28 mouse cellular contexts compared by ENCODE assay signal in the genomic region with DNA sequence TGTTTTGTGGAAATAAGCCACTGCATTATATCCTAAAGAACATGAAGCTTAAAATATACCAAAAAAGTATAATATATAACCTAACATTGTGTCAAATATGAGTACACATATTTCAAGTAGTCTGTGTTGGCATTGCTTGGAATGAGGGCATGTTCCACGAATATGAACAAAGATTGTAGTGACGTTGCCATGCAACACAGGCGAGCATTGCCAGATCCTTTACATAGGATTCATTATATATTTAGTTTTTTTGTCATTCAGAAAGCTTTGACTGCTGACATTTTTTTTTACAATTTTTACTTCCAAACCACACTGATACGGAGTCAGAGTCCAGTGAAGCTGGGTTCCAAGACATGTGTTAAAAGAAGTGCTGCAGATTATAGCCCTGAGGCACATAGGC.
"Had no signal": no experiment of that assay in that cellular context is flagged by ENCODE, and none has a peak within 500 bp of the region (broad histone marks: within the 10 kb centered on the region; RNA-seq: fewer than 3 reads in every experiment).

No protein-coding gene starts in this region.

- H3K4me2 ChIP-seq: heart, embryonic 11.5 days; heart, embryonic 13.5 days; heart, embryonic 15.5 days; hindbrain, embryonic 13.5 days; hindbrain, embryonic 15.5 days; kidney, embryonic 15.5 days; limb, embryonic 12.5 days; liver, embryonic 11.5 days; liver, embryonic 13.5 days had no signal

- H3K4me3 ChIP-seq: heart, adult 2 months; heart, embryonic 13.5 days; heart, embryonic 15.5 days; hindbrain, embryonic 13.5 days; hindbrain, embryonic 15.5 days; kidney, embryonic 15.5 days; left cerebral cortex, adult 2 months; limb, embryonic 10.5 days; limb, embryonic 12.5 days; liver, embryonic 13.5 days had no signal

- DNase-seq: gastrocnemius, postnatal 14 days; gastrocnemius, postnatal 36 days; heart, adult 11 months; heart, adult 2 months; heart, postnatal 14 days; heart, postnatal 36 days; kidney, adult 11 months; kidney, adult 2 months; kidney, adult 9 months; kidney, postnatal 14 days; kidney, postnatal 36 days; layer of hippocampus, adult 9-11 months; layer of hippocampus, postnatal 36 days; liver; liver, embryonic 13.5 days had no signal

- H3K27ac ChIP-seq: heart, adult 2 months; heart, embryonic 13.5 days; heart, embryonic 15.5 days; hindbrain, embryonic 13.5 days; hindbrain, embryonic 15.5 days; hindbrain, postnatal 0 days; kidney, embryonic 15.5 days; kidney, postnatal 0 days; left cerebral cortex, adult 2 months; limb, embryonic 10.5 days; limb, embryonic 12.5 days; liver, embryonic 13.5 days had no signal

- H3K4me1 ChIP-seq: heart, embryonic 13.5 days; heart, embryonic 15.5 days; hindbrain, embryonic 13.5 days; hindbrain, embryonic 15.5 days; kidney, embryonic 15.5 days; limb, embryonic 10.5 days; limb, embryonic 12.5 days; liver, embryonic 13.5 days had no signal

- H3K9me3 ChIP-seq: heart, embryonic 13.5 days; heart, embryonic 15.5 days; hindbrain, embryonic 13.5 days; hindbrain, embryonic 15.5 days; kidney, embryonic 15.5 days; limb, embryonic 10.5 days; limb, embryonic 12.5 days; liver, embryonic 13.5 days had no signal

- ATAC-seq: hindbrain, postnatal 0 days; intestine, embryonic 16.5 days had no signal

- H3K9ac ChIP-seq: heart, embryonic 13.5 days; heart, embryonic 15.5 days; hindbrain, embryonic 13.5 days; hindbrain, embryonic 15.5 days; kidney, embryonic 15.5 days; limb, embryonic 12.5 days; liver, embryonic 13.5 days had no signal

- H3K27me3 ChIP-seq: heart, embryonic 13.5 days; heart, embryonic 15.5 days; hindbrain, embryonic 13.5 days; hindbrain, embryonic 15.5 days; kidney, embryonic 15.5 days; limb, embryonic 12.5 days; liver, embryonic 13.5 days had no signal

- H3K36me3 ChIP-seq: heart, embryonic 13.5 days; heart, embryonic 15.5 days; hindbrain, embryonic 13.5 days; hindbrain, embryonic 15.5 days; kidney, embryonic 15.5 days; limb, embryonic 10.5 days; limb, embryonic 12.5 days; liver, embryonic 13.5 days had no signal
